Mouse (Mus musculus) adrenal gland, postnatal 10 days (tissue): Measurements from ENCODE around the gene 2610021A01Rik. TPM values are rescaled to one million over a fixed set of nuclear protein-coding genes. Genes with fewer than 3 reads are reported as not detected.
"Not testable (repeated sequence)": the region's sequence is repeated elsewhere in the genome, so short reads cannot be mapped to it uniquely, and the experiment has no call there.

Experiments
- DNase-seq: peaks from one replicate; pipeline ENCODE4 v3.0.0; 2021; ENCODE audit warnings: mixed read lengths
- long read RNA-seq, 2 experiments: library from polyadenylated mRNA; stranded (forward); transcript quantifications; one replicate each; pipeline ENCODE4 v2.0.0; 2021
- total RNA-seq, 2 experiments: library from RNA; stranded (reverse); gene quantifications; 2 replicates each; pipeline ENCODE4 v1.2.3; 2021

Gene 2610021A01Rik
- 10 to 100 TPM; 13.4 to 19.7 TPM for total RNA-seq
- long read RNA-seq, experiment 1, full-length matches to known transcripts = 3 of 5 reads
- long read RNA-seq, experiment 1, partial matches to known transcripts = 0 of 5 reads
- long read RNA-seq, experiment 1, other reads (novel, unspliced or antisense) = 2 of 5 reads
- long read RNA-seq, experiment 2, full-length matches to known transcripts = 1 of 4 reads
- long read RNA-seq, experiment 2, partial matches to known transcripts = 1 of 4 reads
- long read RNA-seq, experiment 2, other reads (novel, unspliced or antisense) = 2 of 4 reads

GRCm38 (mm10) chr7:41599034-41599813 is at the start of gene 2610021A01Rik:
Gene 2610021A01Rik, plus strand, starts transcription at chr7:41599230.
- peak; percentile 93 for DNase-seq

DNA sequence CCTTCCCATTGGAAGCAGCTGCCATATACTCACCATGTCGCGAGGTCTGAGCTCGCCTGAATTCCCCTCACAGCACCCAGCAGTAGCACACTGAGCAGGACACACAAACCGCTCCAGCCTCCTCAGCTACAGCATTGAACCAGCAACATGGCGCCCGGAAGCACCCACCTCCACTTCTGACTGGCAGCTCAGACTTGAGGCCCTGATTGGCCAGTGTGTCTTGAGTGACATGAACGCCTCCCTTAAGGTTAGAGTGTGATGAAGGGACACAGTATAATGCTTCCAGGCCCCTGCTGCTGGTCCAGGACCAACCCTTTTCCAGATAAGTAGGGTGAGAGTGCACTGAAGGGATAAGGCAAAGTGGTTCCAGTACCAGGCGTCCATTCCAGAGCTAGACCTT is 38.3 kb upstream of the 2610021A01Rik start:
- DNase-seq = no peak

DNA sequence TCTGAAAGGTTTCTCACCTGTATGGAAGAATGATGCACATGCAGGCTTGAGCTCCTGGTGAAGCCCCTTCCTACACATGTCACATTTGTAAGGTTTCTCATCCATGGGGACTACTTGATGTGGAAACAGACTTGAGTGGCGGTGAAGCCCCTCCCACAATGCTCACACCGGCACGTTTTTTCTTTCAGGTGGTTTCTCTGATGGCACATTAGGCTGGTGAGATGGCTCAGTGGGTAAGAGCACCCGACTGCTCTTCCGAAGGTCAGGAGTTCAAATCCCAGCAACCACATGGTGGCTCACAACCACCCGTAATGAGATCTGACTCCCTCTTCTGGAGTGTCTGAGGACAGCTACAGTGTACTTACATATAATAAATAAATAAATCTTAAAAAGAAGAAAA is 25.5 kb upstream of the 2610021A01Rik start, which contains the start of gene Gm6871:
Gm6871 (minus strand) TSS at position 101 of the 400 bp plus-strand sequence.
- not testable (repeated sequence) for DNase-seq

DNA sequence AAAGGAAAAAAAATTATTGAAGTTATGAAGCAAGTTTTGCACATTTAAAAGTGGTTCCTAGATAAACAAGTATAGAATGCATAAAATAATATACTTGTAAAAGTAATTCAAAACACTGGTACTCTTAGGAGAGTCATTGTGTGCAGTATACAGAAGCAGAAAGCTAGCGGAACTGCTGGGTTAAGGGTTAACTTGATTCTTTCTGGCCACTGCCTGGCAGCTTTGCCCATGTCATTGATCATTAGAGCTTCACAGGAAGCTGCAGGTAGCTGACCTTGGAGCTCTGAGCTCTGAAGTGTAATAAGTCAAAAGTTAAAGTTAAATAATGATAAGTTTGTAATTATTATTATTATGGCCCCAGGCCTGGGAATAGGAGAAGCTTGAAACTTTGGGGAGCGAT is 21.1 kb upstream of the 2610021A01Rik start:
- no peak for DNase-seq

DNA sequence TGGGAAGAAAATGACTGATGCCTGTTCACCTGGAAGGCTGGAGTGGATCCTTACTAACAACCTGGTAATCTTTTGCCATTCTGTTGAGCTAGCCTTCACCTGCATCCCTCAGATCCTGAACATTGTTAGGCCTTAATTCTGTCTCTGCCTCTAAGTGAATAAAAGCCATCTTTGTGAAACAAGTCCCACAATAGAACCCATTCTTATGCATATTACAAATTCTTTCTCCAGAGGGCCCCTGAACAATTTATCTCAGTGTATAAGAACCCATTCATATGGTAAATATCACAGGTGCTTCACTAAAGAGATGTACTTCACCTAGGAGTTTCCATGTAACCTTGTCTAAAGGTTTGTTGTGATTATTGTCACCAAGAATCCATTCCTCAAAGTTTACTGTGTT is 17.0 kb upstream of the 2610021A01Rik start:
- DNase-seq = no peak

DNA sequence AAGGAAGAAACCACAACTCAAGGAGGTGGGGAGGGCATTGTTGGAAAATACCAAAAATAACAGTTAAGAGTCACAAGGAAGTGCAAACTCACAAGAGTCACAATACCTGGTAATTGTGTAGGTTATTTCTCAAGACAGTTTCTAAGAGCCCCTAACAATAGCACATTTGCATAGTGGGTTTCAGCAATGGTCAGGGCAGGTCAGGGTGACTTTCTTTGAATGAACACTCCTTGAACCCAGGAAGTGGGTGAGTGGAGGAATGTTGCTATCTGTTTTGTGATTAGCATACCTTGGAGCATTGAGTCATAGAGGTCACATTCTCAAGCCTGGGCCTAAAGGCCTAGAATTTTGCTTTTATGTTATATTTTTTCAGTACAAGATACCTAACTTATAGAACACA is 11.2 kb upstream of the 2610021A01Rik start:
- DNase-seq = not testable (repeated sequence)

DNA sequence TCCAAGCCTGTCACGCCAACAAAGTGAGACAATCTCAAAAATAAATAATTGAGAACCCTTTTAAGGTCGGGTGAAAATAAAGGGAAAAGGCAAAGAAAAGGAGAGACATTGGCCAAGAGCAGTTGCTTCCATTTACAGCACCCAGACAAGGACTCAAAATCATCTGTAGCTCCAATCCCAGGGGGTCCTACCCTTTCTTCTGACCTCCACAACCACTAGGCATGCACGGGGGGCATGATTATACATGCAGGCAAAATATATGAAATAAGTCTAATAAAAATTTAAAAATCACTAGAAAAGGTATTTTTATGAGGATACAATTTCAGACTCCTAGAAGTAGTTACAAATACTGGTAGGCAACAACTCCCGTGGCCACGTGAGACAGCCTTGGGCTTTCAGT is 415 bp upstream of the 2610021A01Rik start:
- no peak for DNase-seq

DNA sequence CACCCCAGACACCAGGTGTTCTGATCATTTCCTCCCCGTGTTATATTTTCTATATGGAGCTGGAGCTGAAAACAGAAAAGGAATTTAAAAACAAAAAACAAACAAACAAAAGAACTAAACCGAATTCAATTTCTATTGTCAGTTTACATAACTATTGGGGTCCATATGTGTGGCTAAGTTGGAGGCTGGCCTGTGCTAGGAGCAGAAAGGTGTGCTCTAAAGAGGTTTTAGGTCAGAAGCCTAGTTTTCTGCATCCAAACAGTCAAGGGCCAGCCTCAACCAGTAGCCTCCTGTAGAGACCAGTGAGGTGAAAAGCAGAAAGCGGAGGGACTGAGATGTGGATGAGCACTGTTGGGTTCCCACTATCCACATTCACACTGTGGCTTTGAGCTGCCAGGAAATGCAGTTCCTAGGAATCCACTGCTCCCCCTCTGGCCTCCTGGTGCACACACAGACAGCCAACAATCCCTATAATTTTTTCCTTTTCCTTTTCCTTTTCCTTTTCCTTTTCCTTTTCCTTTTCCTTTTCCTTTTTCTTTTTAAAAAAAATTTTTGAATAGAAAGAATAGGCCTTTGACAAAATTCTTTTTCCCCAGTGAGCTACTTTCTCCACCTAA is 1.0 kb downstream of the 2610021A01Rik start:
- no peak for DNase-seq

- DNase-seq = no peak
Measured at GRCm38 (mm10) chr7:41611654-41612053, 12.6 kb downstream of the 2610021A01Rik start.

- DNase-seq = not testable (repeated sequence)
Measured at GRCm38 (mm10) chr7:41616241-41616640, 17.2 kb downstream of the 2610021A01Rik start.

- DNase-seq = peak; percentile 93
Measured at GRCm38 (mm10) chr7:41632409-41633220, 33.6 kb downstream of the 2610021A01Rik start, which contains the start of gene Zfp788. Gene Zfp788, plus strand, starts transcription at chr7:41633203.

GRCm38 (mm10) chr7:41633221-41633984 is 34.4 kb downstream of the 2610021A01Rik start:
- peak; percentile 89 for DNase-seq

GRCm38 (mm10) chr7:41674326-41674725 is 75.3 kb downstream of the 2610021A01Rik start:
- DNase-seq = not testable (repeated sequence)

Other genes starting within 250 kb of the 2610021A01Rik start
- 10 to 100 TPM; 10.3 to 13.0 TPM for gene AI987944, start 205.9 kb upstream of the 2610021A01Rik start, total RNA-seq
- gene Vmn2r57, start 150.5 kb upstream of the 2610021A01Rik start, total RNA-seq = under 1 TPM; 0.15 to 0.18 TPM
- gene Gm20449, start 99.8 kb upstream of the 2610021A01Rik start, total RNA-seq = under 1 TPM in 1 of 2 experiments, not detected in 1; 0.15 TPM
- gene AW146154, start 99.3 kb upstream of the 2610021A01Rik start, total RNA-seq = 10 to 100 TPM in 1 of 2 experiments, 1 to 10 TPM in 1; 8.6 to 12.1 TPM
- under 1 TPM in 1 of 2 experiments, not detected in 1; 0.27 TPM for gene Gm6871, start 25.6 kb upstream of the 2610021A01Rik start, total RNA-seq
- gene Zfp788, start 34.0 kb downstream of the 2610021A01Rik start, total RNA-seq = 10 to 100 TPM in 1 of 2 experiments, 1 to 10 TPM in 1; 9.8 to 13.5 TPM